Comparison of ENCODE assay signal across 23 mouse cellular contexts in genomic region chr6:147097346-147097929, GRCm38 (mm10). TPM values are rescaled to one million over a fixed set of nuclear protein-coding genes. Genes with fewer than 3 reads are reported as not detected.
DNase-seq lines count a peak whose midpoint lies in the region; ATAC-seq and TF ChIP-seq lines count a peak whose summit lies in the region.
"Had no signal": no experiment of that assay in that cellular context is flagged by ENCODE, and none has a peak within 500 bp of the region (broad histone marks: within the 10 kb centered on the region; RNA-seq: fewer than 3 reads in every experiment).

No protein-coding gene starts in this region.

- H3K4me2 ChIP-seq in heart, embryonic 12.5 days: no peak overlapping the region
- H3K4me2 ChIP-seq in lung, postnatal 0 days (replicated peaks; ENCODE audit: low read depth, low read length): no peak overlapping the region
- no peak overlapping the region for H3K4me2 ChIP-seq in stomach, postnatal 0 days (replicated peaks; ENCODE audit: low read depth)
- no peak overlapping the region for H3K4me2 ChIP-seq in forebrain, embryonic 13.5 days
- H3K4me2 ChIP-seq: forebrain, embryonic 15.5 days; heart, embryonic 11.5 days; midbrain, embryonic 12.5 days; neural tube, embryonic 12.5 days had no signal

- TF ChIP-seq EP300 in lung, postnatal 0 days (IDR thresholded peaks at IDR 0.05): no peak
- no peak for TF ChIP-seq EP300 in stomach, postnatal 0 days (optimal IDR thresholded peaks at IDR 0.05)

- no peak overlapping the region for H3K4me3 ChIP-seq in heart, embryonic 10.5 days
- H3K4me3 ChIP-seq in heart, embryonic 12.5 days: no peak overlapping the region
- no peak overlapping the region for H3K4me3 ChIP-seq in lung, postnatal 0 days (ENCODE audit: low read depth, low read length)
- no peak overlapping the region for H3K4me3 ChIP-seq in stomach, postnatal 0 days (ENCODE audit: low read depth, low read length)
- H3K4me3 ChIP-seq in forebrain, embryonic 13.5 days: no peak overlapping the region
- H3K4me3 ChIP-seq: erythroblast, embryonic 14.5 days; forebrain, embryonic 15.5 days; limb, embryonic 10.5 days; midbrain, embryonic 12.5 days; neural tube, embryonic 12.5 days had no signal

- 0 out of 2 replicates have a peak overlapping the region, but pooled peaks have one; percentile 32 for H3K27ac ChIP-seq in heart, embryonic 10.5 days
- H3K27ac ChIP-seq in heart, embryonic 12.5 days (ENCODE audit: poor library complexity, severe bottlenecking): no peak overlapping the region
- H3K27ac ChIP-seq in lung, postnatal 0 days (ENCODE audit: low read length): no peak overlapping the region
- no peak overlapping the region for H3K27ac ChIP-seq in stomach, postnatal 0 days (replicated peaks)
- H3K27ac ChIP-seq in forebrain, embryonic 13.5 days: no peak overlapping the region
- H3K27ac ChIP-seq: forebrain, embryonic 15.5 days; limb, embryonic 10.5 days; midbrain, embryonic 12.5 days; neural tube, embryonic 12.5 days had no signal

- peaks cover 42% of the 10 kb centered on the region for H3K4me1 ChIP-seq in heart, embryonic 10.5 days
- H3K4me1 ChIP-seq in heart, embryonic 12.5 days (replicated peaks): peaks cover 50% of the 10 kb centered on the region
- H3K4me1 ChIP-seq in lung, postnatal 0 days (ENCODE audit: insufficient read depth, low read depth, low read length): peaks cover 3% of the 10 kb centered on the region; the same call in 1 of the 2 replicates
- H3K4me1 ChIP-seq in stomach, postnatal 0 days (replicated peaks; ENCODE audit: control insufficient read depth, insufficient read depth): no peaks in the 10 kb centered on the region
- peaks cover 19% of the 10 kb centered on the region for H3K4me1 ChIP-seq in forebrain, embryonic 13.5 days

- DNase-seq in heart, embryonic 10.5 days (ENCODE audit: low spot score): peak; percentile 71
- no peak for DNase-seq in lung, postnatal 0 days (ENCODE audit: low spot score)
- DNase-seq in lung, postnatal 14 days: no peak
- DNase-seq in stomach, postnatal 0 days (ENCODE audit: low spot score): no peak
- no peak for DNase-seq in gastrocnemius, postnatal 4 days (ENCODE audit: low spot score in 2 of 2)
- DNase-seq: adrenal gland, postnatal 36 days; cerebellum, adult 18-20 months; cerebellum, postnatal 36 days; gastrocnemius, postnatal 14 days; kidney, adult 8-10 months; kidney, postnatal 25 days; lung, adult 2 months; lung, postnatal 4 days; right cerebral cortex, postnatal 4 days had no signal

- ATAC-seq in heart, embryonic 12.5 days (ENCODE audit: insufficient number of reproducible peaks, low FRiP score): no peak
- no peak for ATAC-seq in lung, postnatal 0 days
- ATAC-seq in common myeloid progenitor, adult 5-6 weeks (replicated peaks; ENCODE audit: low read depth, poor library complexity, severe bottlenecking): peak; percentile 50
- ATAC-seq in stomach, postnatal 0 days (ENCODE audit: low FRiP score, low TSS enrichment): no peak
- ATAC-seq in forebrain, embryonic 13.5 days: no peak
- ATAC-seq: forebrain, embryonic 15.5 days had no signal

- 47% methylated on average over 8 of the region's 8 CpGs for WGBS in heart, embryonic 10.5 days
- WGBS in heart, embryonic 12.5 days: 45% methylated on average over 8 of the region's 8 CpGs
- WGBS in lung, postnatal 0 days: 43% methylated on average over 8 of the region's 8 CpGs
- WGBS in stomach, postnatal 0 days: 53% methylated on average over 8 of the region's 8 CpGs
- 55% methylated on average over 8 of the region's 8 CpGs for WGBS in forebrain, embryonic 13.5 days

- H3K9ac ChIP-seq in heart, embryonic 12.5 days: no peak overlapping the region
- no peak overlapping the region for H3K9ac ChIP-seq in lung, postnatal 0 days (replicated peaks; ENCODE audit: low read depth)
- no peak overlapping the region; the same call in 1 of the 2 replicates for H3K9ac ChIP-seq in stomach, postnatal 0 days (ENCODE audit: low read length)
- H3K9ac ChIP-seq in forebrain, embryonic 13.5 days: no peak overlapping the region
- H3K9ac ChIP-seq: forebrain, embryonic 15.5 days; midbrain, embryonic 12.5 days; neural tube, embryonic 12.5 days had no signal

- H3K27me3 ChIP-seq in heart, embryonic 10.5 days (ENCODE audit: insufficient read depth, poor library complexity, severe bottlenecking): no peaks in the 10 kb centered on the region
- H3K27me3 ChIP-seq in heart, embryonic 12.5 days (replicated peaks): no peaks in the 10 kb centered on the region
- no peaks in the 10 kb centered on the region for H3K27me3 ChIP-seq in lung, postnatal 0 days (replicated peaks; ENCODE audit: insufficient read depth, low read length)
- H3K27me3 ChIP-seq in stomach, postnatal 0 days (ENCODE audit: control insufficient read depth, insufficient read depth, low read length): no peaks in the 10 kb centered on the region
- no peaks in the 10 kb centered on the region for H3K27me3 ChIP-seq in forebrain, embryonic 13.5 days
- H3K27me3 ChIP-seq: forebrain, embryonic 15.5 days; midbrain, embryonic 12.5 days; neural tube, embryonic 12.5 days had no signal

- peaks cover 32% of the 10 kb centered on the region for H3K36me3 ChIP-seq in heart, embryonic 10.5 days
- peaks cover 25% of the 10 kb centered on the region for H3K36me3 ChIP-seq in heart, embryonic 12.5 days
- no peaks in the 10 kb centered on the region for H3K36me3 ChIP-seq in lung, postnatal 0 days (ENCODE audit: insufficient read depth, low read length)
- H3K36me3 ChIP-seq in stomach, postnatal 0 days (ENCODE audit: control insufficient read depth, insufficient read depth, low read length): peaks cover 4% of the 10 kb centered on the region; the same call in 1 of the 2 replicates
- peaks cover 14% of the 10 kb centered on the region; the same call in 1 of the 2 replicates for H3K36me3 ChIP-seq in forebrain, embryonic 13.5 days (ENCODE audit: poor library complexity, severe bottlenecking)
- H3K36me3 ChIP-seq: forebrain, embryonic 15.5 days had no signal

- 0 out of 2 replicates have a peak, but pooled peaks have one; percentile 4 for TF ChIP-seq CTCF in lung, postnatal 0 days (IDR thresholded peaks at IDR 0.05)
- peak; percentile 34 for TF ChIP-seq CTCF in stomach, postnatal 0 days (IDR thresholded peaks at IDR 0.05; ENCODE audit: low read depth)

- H3K9me3 ChIP-seq in heart, embryonic 10.5 days: no peaks in the 10 kb centered on the region
- H3K9me3 ChIP-seq in heart, embryonic 12.5 days (replicated peaks): no peaks in the 10 kb centered on the region
- H3K9me3 ChIP-seq in lung, postnatal 0 days (ENCODE audit: low read length): no peaks in the 10 kb centered on the region
- H3K9me3 ChIP-seq in stomach, postnatal 0 days (ENCODE audit: control insufficient read depth, low read length): no peaks in the 10 kb centered on the region
- H3K9me3 ChIP-seq in forebrain, embryonic 13.5 days (replicated peaks): no peaks in the 10 kb centered on the region
- H3K9me3 ChIP-seq: forebrain, embryonic 15.5 days; limb, embryonic 10.5 days; midbrain, embryonic 12.5 days; neural tube, embryonic 12.5 days had no signal

RNA-seq across cellular contexts. Expression of gene Klhl42, which starts 6.3 kb away (rescaled TPM):
- polyA plus RNA-seq in heart, embryonic 10.5 days (2016; fragmentation: Nextera tagmentation; extraction: Ambion mirVana): 5.2 and 5.7 TPM in 2 replicates
- polyA plus RNA-seq in heart, embryonic 12.5 days (2016; fragmentation: Nextera tagmentation; extraction: Ambion mirVana): 7.4 and 7.9 TPM in 2 replicates
- 3.9 and 4.4 TPM in 2 replicates for polyA plus RNA-seq in lung, postnatal 0 days (2015; fragmentation: Nextera tagmentation; extraction: Ambion mirVana)
- 7.8 and 9.9 TPM in 2 replicates for total RNA-seq in common myeloid progenitor, adult 5-6 weeks (2017)
- polyA plus RNA-seq in stomach, postnatal 0 days (2015; fragmentation: Nextera tagmentation; extraction: Ambion mirVana): 4.0 and 4.5 TPM in 2 replicates
- 1 to 10 TPM; 9.4 to 9.7 TPM for total RNA-seq in gastrocnemius, postnatal 4 days (2021)
- 3.9 and 4.0 TPM in 2 replicates for polyA plus RNA-seq in forebrain, embryonic 13.5 days (2015; fragmentation: Nextera tagmentation; extraction: Ambion mirVana)

RNA-seq across cellular contexts. Expression of gene Mansc4, which starts 10.6 kb away (rescaled TPM):
- 0.59 TPM in 1 of 2 replicates, not detected in the other for polyA plus RNA-seq in heart, embryonic 10.5 days (2016; fragmentation: Nextera tagmentation; extraction: Ambion mirVana)
- polyA plus RNA-seq in heart, embryonic 12.5 days (2016; fragmentation: Nextera tagmentation; extraction: Ambion mirVana): 0.46 and 0.67 TPM in 2 replicates
- 3.4 and 3.6 TPM in 2 replicates for polyA plus RNA-seq in lung, postnatal 0 days (2015; fragmentation: Nextera tagmentation; extraction: Ambion mirVana)
- total RNA-seq in common myeloid progenitor, adult 5-6 weeks (2017): not detected in 2 replicates
- polyA plus RNA-seq in stomach, postnatal 0 days (2015; fragmentation: Nextera tagmentation; extraction: Ambion mirVana): 2.4 and 3.2 TPM in 2 replicates
- under 1 TPM in 1 of 2 experiments, not detected in 1; 0.32 TPM for total RNA-seq in gastrocnemius, postnatal 4 days (2021)
- polyA plus RNA-seq in forebrain, embryonic 13.5 days (2015; fragmentation: Nextera tagmentation; extraction: Ambion mirVana): 0.49 and 0.58 TPM in 2 replicates
- polyA plus RNA-seq: erythroblast, embryonic 14.5 days had no signal

RNA-seq across cellular contexts. Expression of gene Mrps35, which starts 54.9 kb away (rescaled TPM):
- 129 and 136 TPM in 2 replicates for polyA plus RNA-seq in heart, embryonic 10.5 days (2016; fragmentation: Nextera tagmentation; extraction: Ambion mirVana)
- 110 and 119 TPM in 2 replicates for polyA plus RNA-seq in heart, embryonic 12.5 days (2016; fragmentation: Nextera tagmentation; extraction: Ambion mirVana)
- polyA plus RNA-seq in lung, postnatal 0 days (2015; fragmentation: Nextera tagmentation; extraction: Ambion mirVana): 64.7 and 69.3 TPM in 2 replicates
- 66.5 and 103 TPM in 2 replicates for total RNA-seq in common myeloid progenitor, adult 5-6 weeks (2017)
- polyA plus RNA-seq in stomach, postnatal 0 days (2015; fragmentation: Nextera tagmentation; extraction: Ambion mirVana): 101 and 107 TPM in 2 replicates
- 10 to 100 TPM; 95.5 to 99.8 TPM for total RNA-seq in gastrocnemius, postnatal 4 days (2021)
- 99.0 and 112 TPM in 2 replicates for polyA plus RNA-seq in forebrain, embryonic 13.5 days (2015; fragmentation: Nextera tagmentation; extraction: Ambion mirVana)
